Mouse (Mus musculus): ENCODE data around the gene Gucy1b1. TPM values are rescaled to one million over a fixed set of nuclear protein-coding genes. Genes with fewer than 3 reads are reported as not detected.

Gene Gucy1b1
- not detected in 2 replicates for polyA plus RNA-seq (2012)

- Histone ChIP-seq H3K36me3 (ENCODE audit: control insufficient read depth) (no peaks in the 10 kb centered on the region), H3K4me1 (ENCODE audit: control insufficient read depth) (no peaks in the 10 kb centered on the region), H3K9me3 (ENCODE audit: control insufficient read depth, low read length) (no peaks in the 10 kb centered on the region; the same call in 1 of the 2 replicates), H3K4me3 (replicated peaks) (peak within 1 kb of the TSS; percentile 28), H3K27me3 (ENCODE audit: control insufficient read depth) (peaks cover 21% of the 10 kb centered on the region)
- TF ChIP-seq GATA1 (IDR thresholded peaks at IDR 0.05; ENCODE audit: low read length) = no peak
- TF ChIP-seq TAL1 (IDR thresholded peaks at IDR 0.05; ENCODE audit: low read length) = no peak
Measured at GRCm38 (mm10) chr3:82074201-82074851, at the start of gene Gucy1b1. Gene Gucy1b1 (minus strand): TSS chr3:82074689.

- Histone ChIP-seq H3K9me3 (ENCODE audit: control insufficient read depth, low read length) (no peaks in the 10 kb centered on the region), H3K27me3 (ENCODE audit: control insufficient read depth) (no peaks in the 10 kb centered on the region), H3K4me3 (replicated peaks) (no peak overlapping the region), H3K4me1 (ENCODE audit: control insufficient read depth) (no peaks in the 10 kb centered on the region), H3K36me3 (ENCODE audit: control insufficient read depth) (no peaks in the 10 kb centered on the region)
- TF ChIP-seq TAL1 (IDR thresholded peaks at IDR 0.05; ENCODE audit: low read length) (no peak), GATA1 (IDR thresholded peaks at IDR 0.05; ENCODE audit: low read length) (no peak)
Measured at GRCm38 (mm10) chr3:82118916-82119315, 44.4 kb upstream of the Gucy1b1 start.

GRCm38 (mm10) chr3:82112439-82112838, 38.0 kb upstream of the Gucy1b1 start:
- TF ChIP-seq GATA1 (IDR thresholded peaks at IDR 0.05; ENCODE audit: low read length) = no peak
- TF ChIP-seq TAL1 (IDR thresholded peaks at IDR 0.05; ENCODE audit: low read length) = no peak
- H3K4me3 ChIP-seq (replicated peaks) = no peak overlapping the region
- H3K27me3 ChIP-seq (ENCODE audit: control insufficient read depth) = no peaks in the 10 kb centered on the region
- H3K9me3 ChIP-seq (ENCODE audit: control insufficient read depth, low read length) = no peaks in the 10 kb centered on the region
- H3K4me1 ChIP-seq (ENCODE audit: control insufficient read depth) = no peaks in the 10 kb centered on the region
- H3K36me3 ChIP-seq (ENCODE audit: control insufficient read depth) = no peaks in the 10 kb centered on the region

GRCm38 (mm10) chr3:82111986-82112385, 37.5 kb upstream of the Gucy1b1 start:
- TF ChIP-seq TAL1 (IDR thresholded peaks at IDR 0.05; ENCODE audit: low read length) (no peak), GATA1 (IDR thresholded peaks at IDR 0.05; ENCODE audit: low read length) (no peak)
- Histone ChIP-seq H3K36me3 (ENCODE audit: control insufficient read depth) (no peaks in the 10 kb centered on the region), H3K4me3 (replicated peaks) (no peak overlapping the region), H3K9me3 (ENCODE audit: control insufficient read depth, low read length) (no peaks in the 10 kb centered on the region), H3K4me1 (ENCODE audit: control insufficient read depth) (no peaks in the 10 kb centered on the region), H3K27me3 (ENCODE audit: control insufficient read depth) (no peaks in the 10 kb centered on the region)

GRCm38 (mm10) chr3:82108951-82109350, 34.5 kb upstream of the Gucy1b1 start:
- Histone ChIP-seq H3K9me3 (ENCODE audit: control insufficient read depth, low read length) (no peaks in the 10 kb centered on the region), H3K4me3 (replicated peaks) (no peak overlapping the region), H3K27me3 (ENCODE audit: control insufficient read depth) (no peaks in the 10 kb centered on the region), H3K4me1 (ENCODE audit: control insufficient read depth) (no peaks in the 10 kb centered on the region), H3K36me3 (ENCODE audit: control insufficient read depth) (no peaks in the 10 kb centered on the region)
- TF ChIP-seq TAL1 (IDR thresholded peaks at IDR 0.05; ENCODE audit: low read length) (no peak), GATA1 (IDR thresholded peaks at IDR 0.05; ENCODE audit: low read length) (no peak)

GRCm38 (mm10) chr3:82104229-82104628, 29.7 kb upstream of the Gucy1b1 start:
- no peak for TF ChIP-seq TAL1 (IDR thresholded peaks at IDR 0.05; ENCODE audit: low read length)
- TF ChIP-seq GATA1 (IDR thresholded peaks at IDR 0.05; ENCODE audit: low read length) = no peak
- no peaks in the 10 kb centered on the region for H3K36me3 ChIP-seq (ENCODE audit: control insufficient read depth)
- H3K4me1 ChIP-seq (ENCODE audit: control insufficient read depth) = no peaks in the 10 kb centered on the region
- H3K4me3 ChIP-seq (replicated peaks) = no peak overlapping the region
- no peaks in the 10 kb centered on the region for H3K27me3 ChIP-seq (ENCODE audit: control insufficient read depth)
- no peaks in the 10 kb centered on the region for H3K9me3 ChIP-seq (ENCODE audit: control insufficient read depth, low read length)

- H3K27me3 ChIP-seq (ENCODE audit: control insufficient read depth) = no peaks in the 10 kb centered on the region
- TF ChIP-seq GATA1 (IDR thresholded peaks at IDR 0.05; ENCODE audit: low read length) (no peak), TAL1 (IDR thresholded peaks at IDR 0.05; ENCODE audit: low read length) (no peak)
- no peaks in the 10 kb centered on the region for H3K36me3 ChIP-seq (ENCODE audit: control insufficient read depth)
Measured at GRCm38 (mm10) chr3:82099127-82099526, 24.6 kb upstream of the Gucy1b1 start.

GRCm38 (mm10) chr3:82096801-82097200, 22.3 kb upstream of the Gucy1b1 start:
- H3K9me3 ChIP-seq (ENCODE audit: control insufficient read depth, low read length) = no peaks in the 10 kb centered on the region
- no peaks in the 10 kb centered on the region for H3K36me3 ChIP-seq (ENCODE audit: control insufficient read depth)
- H3K27me3 ChIP-seq (ENCODE audit: control insufficient read depth) = no peaks in the 10 kb centered on the region
- H3K4me1 ChIP-seq (ENCODE audit: control insufficient read depth) = no peaks in the 10 kb centered on the region
- H3K4me3 ChIP-seq (replicated peaks) = no peak overlapping the region
- TF ChIP-seq GATA1 (IDR thresholded peaks at IDR 0.05; ENCODE audit: low read length) (no peak), TAL1 (IDR thresholded peaks at IDR 0.05; ENCODE audit: low read length) (no peak)

More at GRCm38 (mm10) chr3:82099127-82099526, 24.6 kb upstream of the Gucy1b1 start:
- Histone ChIP-seq H3K9me3 (ENCODE audit: control insufficient read depth, low read length) (no peaks in the 10 kb centered on the region), H3K4me3 (replicated peaks) (no peak overlapping the region), H3K4me1 (ENCODE audit: control insufficient read depth) (no peaks in the 10 kb centered on the region)

- Histone ChIP-seq H3K9me3 (ENCODE audit: control insufficient read depth, low read length) (no peaks in the 10 kb centered on the region; the same call in 1 of the 2 replicates), H3K27me3 (ENCODE audit: control insufficient read depth) (peaks cover 21% of the 10 kb centered on the region), H3K36me3 (ENCODE audit: control insufficient read depth) (no peaks in the 10 kb centered on the region), H3K4me1 (ENCODE audit: control insufficient read depth) (no peaks in the 10 kb centered on the region), H3K4me3 (replicated peaks) (no peak overlapping the region)
- no peak for TF ChIP-seq TAL1 (IDR thresholded peaks at IDR 0.05; ENCODE audit: low read length)
- TF ChIP-seq GATA1 (IDR thresholded peaks at IDR 0.05; ENCODE audit: low read length) = no peak
Measured at GRCm38 (mm10) chr3:82073741-82074181, 728 bp downstream of the Gucy1b1 start.

Data from erythroblast, embryonic 14.5 days (primary cell).